Mouse (Mus musculus) heart, postnatal 25 days (tissue): Measurements from ENCODE around the gene Etl4. TPM values are rescaled to one million over a fixed set of nuclear protein-coding genes. Genes with fewer than 3 reads are reported as not detected.

Source experiments
- microRNA-seq: library from miRNA; unstranded; fragments of <30 nt; microRNA quantifications from one replicate; pipeline ENCODE4 v1.2.0, GENCODE M21; 2022
- total RNA-seq, 2 experiments: library from RNA; stranded (reverse); gene quantifications; 2 replicates each; pipeline ENCODE4 v1.2.3; 2021

Gene Etl4
- total RNA-seq, 2 experiments from 2014 or later, result 36.9 to 40.8 TPM

Small RNA genes lying within 50 kb of the gene (microRNA-seq; reads per million reads assigned to microRNA genes)
- not detected for gene Gm44457
